Comparison of ENCODE assay signal across 9 mouse cellular contexts in the genomic region with DNA sequence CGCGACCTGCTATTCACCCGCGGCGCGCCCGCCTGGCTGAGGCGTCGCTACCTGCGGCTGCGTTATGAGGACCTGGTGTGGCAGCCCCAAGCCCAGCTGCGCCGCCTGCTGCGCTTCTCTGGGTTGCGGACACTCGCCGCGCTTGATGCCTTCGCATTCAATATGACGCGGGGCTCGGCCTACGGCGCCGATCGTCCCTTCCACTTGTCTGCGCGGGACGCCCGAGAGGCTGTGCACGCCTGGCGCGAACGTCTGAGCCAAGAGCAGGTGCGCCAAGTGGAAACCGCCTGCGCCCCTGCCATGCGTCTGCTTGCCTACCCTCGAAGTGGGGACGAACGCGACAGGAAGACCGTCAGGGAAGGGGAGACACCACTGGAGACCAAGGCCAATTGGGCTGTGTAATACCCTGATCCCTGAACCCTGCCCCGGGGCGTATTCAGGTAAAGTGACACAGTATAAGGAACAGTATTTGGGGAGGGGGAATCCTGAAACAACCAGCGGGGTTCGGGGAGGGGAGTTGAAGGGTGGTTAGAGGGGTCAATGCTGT. TPM values are rescaled to one million over a fixed set of nuclear protein-coding genes. Genes with fewer than 3 reads are reported as not detected.
A peak's percentile ranks its signal among the peaks of the same experiment; 100 is the strongest.
DNase-seq lines count a peak whose midpoint lies in the region; ATAC-seq and TF ChIP-seq lines count a peak whose summit lies in the region.
"Had no signal": no experiment of that assay in that cellular context is flagged by ENCODE, and none has a peak within 500 bp of the region (broad histone marks: within the 10 kb centered on the region; RNA-seq: fewer than 3 reads in every experiment).

No protein-coding gene starts in this region.

- H3K27ac ChIP-seq in ES-Bruce4 (ENCODE audit: insufficient read depth, low read length), result no peak overlapping the region
- H3K27ac ChIP-seq in embryonic facial prominence, embryonic 13.5 days, result no peak overlapping the region
- H3K27ac ChIP-seq in hindbrain, embryonic 16.5 days (ENCODE audit: low read depth, low read length), result no peak overlapping the region
- no peak overlapping the region for H3K27ac ChIP-seq in lung, postnatal 0 days (ENCODE audit: low read length)

- peak; percentile 0 for DNase-seq in heart, adult 8-10 months (ENCODE audit: low spot score)
- no peak for DNase-seq in heart, adult 11 months
- DNase-seq in lung, postnatal 0 days (ENCODE audit: low spot score), result no peak
- DNase-seq in thymus, postnatal 14 days, result no peak

- peak overlapping the region; percentile 68 for H3K4me3 ChIP-seq in ES-Bruce4 (ENCODE audit: low read depth, low read length)
- H3K4me3 ChIP-seq in embryonic facial prominence, embryonic 13.5 days, result peak overlapping the region; percentile 46
- H3K4me3 ChIP-seq in hindbrain, embryonic 16.5 days (ENCODE audit: low read length), result peak overlapping the region; percentile 51
- H3K4me3 ChIP-seq in lung, postnatal 0 days (ENCODE audit: low read depth, low read length), result peak overlapping the region; percentile 39

- no peak for TF ChIP-seq EP300 in ES-Bruce4 (IDR thresholded peaks at IDR 0.05; ENCODE audit: insufficient read depth, low read depth, low read length)
- TF ChIP-seq EP300 in lung, postnatal 0 days (IDR thresholded peaks at IDR 0.05), result no peak

- ATAC-seq in embryonic facial prominence, embryonic 13.5 days (ENCODE audit: insufficient number of reproducible peaks, insufficient read depth, low FRiP score, low TSS enrichment, low read depth), result no peak
- peak; percentile 48 for ATAC-seq in hindbrain, embryonic 16.5 days
- no peak for ATAC-seq in lung, postnatal 0 days
- no peak for ATAC-seq in frontal cortex, adult (ENCODE audit: low TSS enrichment)

- no peak for TF ChIP-seq CTCF in ES-Bruce4 (IDR thresholded peaks at IDR 0.05; ENCODE audit: low read depth, low read length)
- TF ChIP-seq CTCF in lung, postnatal 0 days (IDR thresholded peaks at IDR 0.05), result no peak

- WGBS in embryonic facial prominence, embryonic 13.5 days, result 27% methylated on average over 47 of the region's 47 CpGs
- WGBS in hindbrain, embryonic 16.5 days, result 15% methylated on average over 33 of the region's 47 CpGs
- 20% methylated on average over 44 of the region's 47 CpGs for WGBS in lung, postnatal 0 days

- H3K9me3 ChIP-seq in ES-Bruce4 (replicated peaks; ENCODE audit: control insufficient read depth, insufficient read depth, low read length, poor library complexity, severe bottlenecking), result no peaks in the 10 kb centered on the region
- no peaks in the 10 kb centered on the region for H3K9me3 ChIP-seq in embryonic facial prominence, embryonic 13.5 days
- H3K9me3 ChIP-seq in hindbrain, embryonic 16.5 days (ENCODE audit: control insufficient read depth, low read length), result no peaks in the 10 kb centered on the region
- H3K9me3 ChIP-seq in lung, postnatal 0 days (ENCODE audit: low read length), result no peaks in the 10 kb centered on the region

- peak overlapping the region; percentile 70 for H3K4me2 ChIP-seq in embryonic facial prominence, embryonic 13.5 days
- peak overlapping the region; percentile 71 for H3K4me2 ChIP-seq in hindbrain, embryonic 16.5 days (ENCODE audit: low read length)
- H3K4me2 ChIP-seq in lung, postnatal 0 days (replicated peaks; ENCODE audit: low read depth, low read length), result peak overlapping the region; percentile 63

- H3K4me1 ChIP-seq in ES-Bruce4 (ENCODE audit: control insufficient read depth, insufficient read depth, low read length), result no peaks in the 10 kb centered on the region
- H3K4me1 ChIP-seq in embryonic facial prominence, embryonic 13.5 days, result no peaks in the 10 kb centered on the region; the same call in 1 of the 2 replicates
- no peaks in the 10 kb centered on the region for H3K4me1 ChIP-seq in hindbrain, embryonic 16.5 days (ENCODE audit: control insufficient read depth, insufficient read depth, low read depth, low read length)
- no peaks in the 10 kb centered on the region for H3K4me1 ChIP-seq in lung, postnatal 0 days (ENCODE audit: insufficient read depth, low read depth, low read length)

- H3K36me3 ChIP-seq in ES-Bruce4 (ENCODE audit: control insufficient read depth, insufficient read depth, low read length, poor library complexity, severe bottlenecking), result no peaks in the 10 kb centered on the region
- H3K36me3 ChIP-seq in embryonic facial prominence, embryonic 13.5 days, result no peaks in the 10 kb centered on the region
- no peaks in the 10 kb centered on the region for H3K36me3 ChIP-seq in hindbrain, embryonic 16.5 days (ENCODE audit: control insufficient read depth, insufficient read depth, low read length)
- no peaks in the 10 kb centered on the region for H3K36me3 ChIP-seq in lung, postnatal 0 days (ENCODE audit: insufficient read depth, low read length)

- no peak for TF ChIP-seq POLR2A in ES-Bruce4 (IDR thresholded peaks at IDR 0.05; ENCODE audit: insufficient read depth, low read length)

- no peak overlapping the region for H3K9ac ChIP-seq in ES-Bruce4 (ENCODE audit: low read depth, poor library complexity, severe bottlenecking)
- H3K9ac ChIP-seq in embryonic facial prominence, embryonic 13.5 days, result no peak overlapping the region
- peak overlapping the region; percentile 62 for H3K9ac ChIP-seq in hindbrain, embryonic 16.5 days (ENCODE audit: low read depth, low read length)
- no peak overlapping the region for H3K9ac ChIP-seq in lung, postnatal 0 days (replicated peaks; ENCODE audit: low read depth)

- H3K27me3 ChIP-seq in ES-Bruce4 (ENCODE audit: control insufficient read depth, insufficient read depth, low read length, poor library complexity, severe bottlenecking), result 0 out of 2 replicates have a peak, but pooled peaks cover 2% of the 10 kb centered on the region
- H3K27me3 ChIP-seq in embryonic facial prominence, embryonic 13.5 days, result peaks cover 19% of the 10 kb centered on the region
- no peaks in the 10 kb centered on the region; the same call in 1 of the 2 replicates for H3K27me3 ChIP-seq in hindbrain, embryonic 16.5 days (replicated peaks; ENCODE audit: control insufficient read depth, insufficient read depth, low read length)
- H3K27me3 ChIP-seq in lung, postnatal 0 days (replicated peaks; ENCODE audit: insufficient read depth, low read length), result no peaks in the 10 kb centered on the region

RNA-seq across cellular contexts. Expression of gene Chst7, which starts 1.5 kb away (rescaled TPM):
- 1 to 10 TPM; 2.3 to 3.0 (median 2.8) TPM for total RNA-seq in heart, adult 8-10 months (2022)
- 0.50 and 0.99 TPM in 2 replicates for polyA plus RNA-seq in ES-Bruce4 (2011; ENCODE audit: insufficient read depth, insufficient read length, low read depth, missing spikeins)
- polyA plus RNA-seq in embryonic facial prominence, embryonic 13.5 days (2015; fragmentation: Nextera tagmentation; extraction: Ambion mirVana), result 2.1 and 2.6 TPM in 2 replicates
- polyA plus RNA-seq in hindbrain, embryonic 16.5 days (2015; fragmentation: Nextera tagmentation; extraction: Ambion mirVana), result 9.6 and 11.3 TPM in 2 replicates
- polyA plus RNA-seq in lung, postnatal 0 days (2015; fragmentation: Nextera tagmentation; extraction: Ambion mirVana), result 8.7 and 8.8 TPM in 2 replicates
- total RNA-seq: hematopoietic stem cell, adult 5-6 weeks had no signal
